In genomic region chrX:73229288-73229687, GRCm38 (mm10) we compare ENCODE assay signal across 9 mouse cellular contexts. TPM values are rescaled to one million over a fixed set of nuclear protein-coding genes. Genes with fewer than 3 reads are reported as not detected.
DNase-seq lines count a peak whose midpoint lies in the region; ATAC-seq and TF ChIP-seq lines count a peak whose summit lies in the region.
"Had no signal": no experiment of that assay in that cellular context is flagged by ENCODE, and none has a peak within 500 bp of the region (broad histone marks: within the 10 kb centered on the region; RNA-seq: fewer than 3 reads in every experiment).

No protein-coding gene starts in this region.

- H3K9ac ChIP-seq in kidney, postnatal 0 days (ENCODE audit: low read depth, low read length) = peak overlapping the region; percentile 71; the same call in 1 of the 2 replicates
- peak overlapping the region; percentile 66 for H3K9ac ChIP-seq in hindbrain, embryonic 15.5 days
- peak overlapping the region; percentile 63 for H3K9ac ChIP-seq in midbrain, embryonic 15.5 days

- no peaks in the 10 kb centered on the region for H3K4me1 ChIP-seq in kidney, postnatal 0 days (replicated peaks; ENCODE audit: insufficient read depth, low read length)
- no peaks in the 10 kb centered on the region for H3K4me1 ChIP-seq in brown adipose tissue, adult 24 weeks (ENCODE audit: control insufficient read depth, insufficient read depth, insufficient read length, low read length)
- 0 out of 2 replicates have a peak, but pooled peaks cover 6% of the 10 kb centered on the region for H3K4me1 ChIP-seq in hindbrain, embryonic 15.5 days (replicated peaks)
- H3K4me1 ChIP-seq in midbrain, embryonic 15.5 days = peaks cover 3% of the 10 kb centered on the region; the same call in 1 of the 2 replicates

- H3K9me3 ChIP-seq in kidney, postnatal 0 days (replicated peaks; ENCODE audit: low read length) = no peaks in the 10 kb centered on the region
- no peaks in the 10 kb centered on the region for H3K9me3 ChIP-seq in hindbrain, embryonic 15.5 days
- no peaks in the 10 kb centered on the region for H3K9me3 ChIP-seq in midbrain, embryonic 15.5 days

- no peak for DNase-seq in kidney, postnatal 0 days (ENCODE audit: low spot score)
- DNase-seq in kidney, postnatal 36 days = no peak
- DNase-seq in thymus, postnatal 4 days = no peak
- DNase-seq in gastrocnemius, postnatal 10 days = no peak

- peak overlapping the region; percentile 59 for H3K4me3 ChIP-seq in kidney, postnatal 0 days (replicated peaks; ENCODE audit: low read depth, low read length)
- H3K4me3 ChIP-seq in brown adipose tissue, adult 24 weeks (ENCODE audit: insufficient read depth, low read depth, low read length) = peak overlapping the region; percentile 90
- peak overlapping the region; percentile 66 for H3K4me3 ChIP-seq in hindbrain, embryonic 15.5 days
- H3K4me3 ChIP-seq in midbrain, embryonic 15.5 days = peak overlapping the region; percentile 69

- H3K4me2 ChIP-seq in kidney, postnatal 0 days (ENCODE audit: low read length) = peak overlapping the region; percentile 70
- H3K4me2 ChIP-seq in hindbrain, embryonic 15.5 days = peak overlapping the region; percentile 63
- peak overlapping the region; percentile 55 for H3K4me2 ChIP-seq in midbrain, embryonic 15.5 days

- 40% methylated on average over 3 of the region's 3 CpGs for WGBS in kidney, postnatal 0 days
- 37% methylated on average over 3 of the region's 3 CpGs for WGBS in hindbrain, embryonic 15.5 days
- 29% methylated on average over 3 of the region's 3 CpGs for WGBS in midbrain, embryonic 15.5 days

- ATAC-seq in kidney, postnatal 0 days (replicated peaks; ENCODE audit: low FRiP score, low read depth) = no peak
- no peak for ATAC-seq in hindbrain, embryonic 15.5 days (ENCODE audit: low FRiP score, low read depth)
- no peak for ATAC-seq in midbrain, embryonic 15.5 days (replicated peaks)
- no peak for ATAC-seq in erythroid progenitor cell, adult 5-6 weeks (replicated peaks; ENCODE audit: low FRiP score, poor library complexity, severe bottlenecking)

- TF ChIP-seq CTCF in kidney, postnatal 0 days (IDR thresholded peaks at IDR 0.05; ENCODE audit: low read depth) = no peak

- no peaks in the 10 kb centered on the region for H3K27me3 ChIP-seq in kidney, postnatal 0 days (ENCODE audit: insufficient read depth, low read length)
- no peaks in the 10 kb centered on the region for H3K27me3 ChIP-seq in hindbrain, embryonic 15.5 days
- H3K27me3 ChIP-seq in midbrain, embryonic 15.5 days (replicated peaks) = no peaks in the 10 kb centered on the region

- no peaks in the 10 kb centered on the region for H3K36me3 ChIP-seq in kidney, postnatal 0 days (ENCODE audit: insufficient read depth, low read length)
- no peaks in the 10 kb centered on the region for H3K36me3 ChIP-seq in hindbrain, embryonic 15.5 days
- H3K36me3 ChIP-seq in midbrain, embryonic 15.5 days (replicated peaks) = no peaks in the 10 kb centered on the region

- no peak overlapping the region for H3K27ac ChIP-seq in kidney, postnatal 0 days
- no peak overlapping the region for H3K27ac ChIP-seq in brown adipose tissue, adult 24 weeks (replicated peaks; ENCODE audit: low read depth, low read length)
- H3K27ac ChIP-seq in hindbrain, embryonic 15.5 days (replicated peaks) = peak overlapping the region; percentile 95
- H3K27ac ChIP-seq in midbrain, embryonic 15.5 days = peak overlapping the region; percentile 95

RNA-seq across cellular contexts. Expression of gene F8a, which starts 1.2 kb away (rescaled TPM):
- polyA plus RNA-seq in kidney, postnatal 0 days (2015; fragmentation: Nextera tagmentation; extraction: Ambion mirVana) = 15.1 and 16.6 TPM in 2 replicates
- 4.4 and 5.8 TPM in 2 replicates for polyA plus RNA-seq in brown adipose tissue, adult 24 weeks (2012; ENCODE audit: insufficient read depth, insufficient read length, missing spikeins)
- polyA plus RNA-seq in hindbrain, embryonic 15.5 days (2015; fragmentation: Nextera tagmentation; extraction: Ambion mirVana) = 34.6 and 35.7 TPM in 2 replicates
- polyA plus RNA-seq in midbrain, embryonic 15.5 days (2015; fragmentation: Nextera tagmentation; extraction: Ambion mirVana) = 33.6 and 33.8 TPM in 2 replicates
- 1.7 and 1.8 TPM in 2 replicates for total RNA-seq in erythroid progenitor cell, adult 5-6 weeks (2015; ENCODE audit: low replicate concordance)
- total RNA-seq in erythroid progenitor cell, adult 5-6 weeks (2017; ENCODE audit: low replicate concordance) = 1.3 TPM in 2 replicates
- 1 to 10 TPM; 7.5 to 8.2 TPM for total RNA-seq in gastrocnemius, postnatal 10 days (2021)

RNA-seq across cellular contexts. Expression of gene Xlr4c, which starts 13.6 kb away (rescaled TPM):
- 0.14 TPM in 1 of 2 replicates, not detected in the other for polyA plus RNA-seq in kidney, postnatal 0 days (2015; fragmentation: Nextera tagmentation; extraction: Ambion mirVana)
- polyA plus RNA-seq in brown adipose tissue, adult 24 weeks (2012; ENCODE audit: insufficient read depth, insufficient read length, missing spikeins) = not detected in 2 replicates
- 0.43 and 0.49 TPM in 2 replicates for polyA plus RNA-seq in hindbrain, embryonic 15.5 days (2015; fragmentation: Nextera tagmentation; extraction: Ambion mirVana)
- polyA plus RNA-seq in midbrain, embryonic 15.5 days (2015; fragmentation: Nextera tagmentation; extraction: Ambion mirVana) = 0.32 and 0.43 TPM in 2 replicates
- total RNA-seq in erythroid progenitor cell, adult 5-6 weeks (2015; ENCODE audit: low replicate concordance) = 7.1 TPM in 1 of 2 replicates, not detected in the other
- total RNA-seq in erythroid progenitor cell, adult 5-6 weeks (2017; ENCODE audit: low replicate concordance) = 14.4 TPM in 1 of 2 replicates, not detected in the other
- total RNA-seq in gastrocnemius, postnatal 10 days (2021) = under 1 TPM in 1 of 2 experiments, not detected in 1; 0.80 TPM

RNA-seq across cellular contexts. Expression of gene Xlr4b, which starts 15.2 kb away (rescaled TPM):
- polyA plus RNA-seq in kidney, postnatal 0 days (2015; fragmentation: Nextera tagmentation; extraction: Ambion mirVana) = 2.8 TPM in 1 of 2 replicates, not detected in the other
- 3.8 TPM in 1 of 2 replicates, not detected in the other for polyA plus RNA-seq in brown adipose tissue, adult 24 weeks (2012; ENCODE audit: insufficient read depth, insufficient read length, missing spikeins)
- 0.27 and 1.1 TPM in 2 replicates for polyA plus RNA-seq in hindbrain, embryonic 15.5 days (2015; fragmentation: Nextera tagmentation; extraction: Ambion mirVana)
- polyA plus RNA-seq in midbrain, embryonic 15.5 days (2015; fragmentation: Nextera tagmentation; extraction: Ambion mirVana) = 0.57 and 1.4 TPM in 2 replicates
- total RNA-seq in erythroid progenitor cell, adult 5-6 weeks (2015; ENCODE audit: low replicate concordance) = 2.9 and 10.8 TPM in 2 replicates
- 5.5 TPM in 1 of 2 replicates, not detected in the other for total RNA-seq in erythroid progenitor cell, adult 5-6 weeks (2017; ENCODE audit: low replicate concordance)
- not detected for total RNA-seq in gastrocnemius, postnatal 10 days (2021)

RNA-seq across cellular contexts. Expression of gene Xlr3c, which starts 35.9 kb away (rescaled TPM):
- polyA plus RNA-seq in kidney, postnatal 0 days (2015; fragmentation: Nextera tagmentation; extraction: Ambion mirVana) = 0.09 TPM in 1 of 2 replicates, not detected in the other
- 1.9 TPM in 1 of 2 replicates, not detected in the other for polyA plus RNA-seq in brown adipose tissue, adult 24 weeks (2012; ENCODE audit: insufficient read depth, insufficient read length, missing spikeins)
- polyA plus RNA-seq in hindbrain, embryonic 15.5 days (2015; fragmentation: Nextera tagmentation; extraction: Ambion mirVana) = 0.25 and 0.28 TPM in 2 replicates
- polyA plus RNA-seq in midbrain, embryonic 15.5 days (2015; fragmentation: Nextera tagmentation; extraction: Ambion mirVana) = 0.13 TPM in 2 replicates
- not detected in 2 replicates for total RNA-seq in erythroid progenitor cell, adult 5-6 weeks (2015; ENCODE audit: low replicate concordance)
- not detected in 2 replicates for total RNA-seq in erythroid progenitor cell, adult 5-6 weeks (2017; ENCODE audit: low replicate concordance)
- under 1 TPM; 0.38 to 0.45 TPM for total RNA-seq in gastrocnemius, postnatal 10 days (2021)
- total RNA-seq: adrenal gland, adult 18-20 months had no signal

RNA-seq across cellular contexts. Expression of gene Xlr3b, which starts 37.3 kb away (rescaled TPM):
- 1.2 and 26.3 TPM in 2 replicates for polyA plus RNA-seq in kidney, postnatal 0 days (2015; fragmentation: Nextera tagmentation; extraction: Ambion mirVana)
- 4.6 and 10.4 TPM in 2 replicates for polyA plus RNA-seq in brown adipose tissue, adult 24 weeks (2012; ENCODE audit: insufficient read depth, insufficient read length, missing spikeins)
- polyA plus RNA-seq in hindbrain, embryonic 15.5 days (2015; fragmentation: Nextera tagmentation; extraction: Ambion mirVana) = 15.5 and 18.1 TPM in 2 replicates
- polyA plus RNA-seq in midbrain, embryonic 15.5 days (2015; fragmentation: Nextera tagmentation; extraction: Ambion mirVana) = 17.2 and 18.1 TPM in 2 replicates
- total RNA-seq in erythroid progenitor cell, adult 5-6 weeks (2015; ENCODE audit: low replicate concordance) = not detected in 2 replicates
- total RNA-seq in erythroid progenitor cell, adult 5-6 weeks (2017; ENCODE audit: low replicate concordance) = 1.4 TPM in 1 of 2 replicates, not detected in the other
- total RNA-seq in gastrocnemius, postnatal 10 days (2021) = 1 to 10 TPM; 6.6 to 8.4 TPM

Comparison
In these comparisons a context has a peak if more than half of its experiments do, and no peak if none do; other contexts are left out.
1. H3K27ac ChIP-seq: peak in hindbrain, embryonic 15.5 days (single experiment) and midbrain, embryonic 15.5 days (single experiment); none in kidney, postnatal 0 days (single experiment) and brown adipose tissue, adult 24 weeks (single experiment).
2. Peak in every context shown above with its lines, with median percentiles within 50 percentile points of each other: H3K4me2 ChIP-seq, H3K4me3 ChIP-seq and H3K9ac ChIP-seq.